26 mouse cellular contexts compared by ENCODE assay signal in genomic region chr11:85253006-85253405, GRCm38 (mm10). TPM values are rescaled to one million over a fixed set of nuclear protein-coding genes. Genes with fewer than 3 reads are reported as not detected.
DNase-seq lines count a peak whose midpoint lies in the region; ATAC-seq and TF ChIP-seq lines count a peak whose summit lies in the region.
"Had no signal": no experiment of that assay in that cellular context is flagged by ENCODE, and none has a peak within 500 bp of the region (broad histone marks: within the 10 kb centered on the region; RNA-seq: fewer than 3 reads in every experiment).

No protein-coding gene starts in this region.

- TF ChIP-seq POLR2A in testis, adult 2 months (IDR thresholded peaks at IDR 0.05; ENCODE audit: control insufficient read depth, low read depth, low read length): peak; percentile 32; the same call in 1 of the 2 replicates

- TF ChIP-seq CTCF in liver, postnatal 0 days (IDR thresholded peaks at IDR 0.05; ENCODE audit: low read depth): no peak
- TF ChIP-seq CTCF in testis, adult 2 months (IDR thresholded peaks at IDR 0.05; ENCODE audit: control insufficient read depth, insufficient read depth, insufficient replicate concordance, low read depth, low read length): no peak

- no peak overlapping the region for H3K9ac ChIP-seq in liver, embryonic 12.5 days
- H3K9ac ChIP-seq in liver, postnatal 0 days (replicated peaks): no peak overlapping the region
- H3K9ac ChIP-seq: embryonic facial prominence, embryonic 13.5 days; forebrain, embryonic 13.5 days; heart, embryonic 13.5 days; hindbrain, embryonic 14.5 days had no signal

- no peak overlapping the region for H3K4me2 ChIP-seq in liver, embryonic 12.5 days
- H3K4me2 ChIP-seq in liver, postnatal 0 days (ENCODE audit: low read depth, low read length): no peak overlapping the region
- H3K4me2 ChIP-seq: embryonic facial prominence, embryonic 13.5 days; forebrain, embryonic 13.5 days; heart, embryonic 13.5 days; hindbrain, embryonic 14.5 days had no signal

- 62% methylated on average over 5 of the region's 5 CpGs for whole genome bisulfite sequencing in liver, embryonic 12.5 days (ENCODE audit: insufficient replicate concordance)
- 71% methylated on average over 5 of the region's 5 CpGs for WGBS in liver, postnatal 0 days (ENCODE audit: insufficient replicate concordance)

- H3K27me3 ChIP-seq in liver, embryonic 12.5 days (replicated peaks): no peaks in the 10 kb centered on the region
- H3K27me3 ChIP-seq in liver, postnatal 0 days (ENCODE audit: insufficient read depth, low read length): no peaks in the 10 kb centered on the region
- H3K27me3 ChIP-seq in testis, adult 2 months (ENCODE audit: control insufficient read depth, insufficient read depth, low read length): no peaks in the 10 kb centered on the region
- H3K27me3 ChIP-seq: embryonic facial prominence, embryonic 13.5 days; forebrain, embryonic 13.5 days; heart, embryonic 13.5 days had no signal

- peaks cover 38% of the 10 kb centered on the region for H3K4me1 ChIP-seq in liver, embryonic 12.5 days
- peaks cover 15% of the 10 kb centered on the region for H3K4me1 ChIP-seq in liver, postnatal 0 days (ENCODE audit: insufficient read depth)
- H3K4me1 ChIP-seq in testis, adult 2 months (ENCODE audit: control insufficient read depth, insufficient read depth, low read length): no peaks in the 10 kb centered on the region; the same call in 1 of the 2 replicates
- H3K4me1 ChIP-seq: embryonic facial prominence, embryonic 13.5 days; forebrain, embryonic 13.5 days had no signal

- no peak for TF ChIP-seq EP300 in liver, postnatal 0 days (IDR thresholded peaks at IDR 0.05; ENCODE audit: low read depth)

- H3K36me3 ChIP-seq in liver, embryonic 12.5 days: no peaks in the 10 kb centered on the region
- no peaks in the 10 kb centered on the region for H3K36me3 ChIP-seq in liver, postnatal 0 days (replicated peaks; ENCODE audit: insufficient read depth, low read length)
- H3K36me3 ChIP-seq in testis, adult 2 months (ENCODE audit: control insufficient read depth, insufficient read depth, low read length): no peaks in the 10 kb centered on the region
- H3K36me3 ChIP-seq: embryonic facial prominence, embryonic 10.5 days; embryonic facial prominence, embryonic 13.5 days; heart, embryonic 10.5 days; heart, embryonic 13.5 days had no signal

- no peak for DNase-seq in liver, postnatal 0 days
- DNase-seq in brain, adult 2 months (ENCODE audit: low read depth, low spot score): peak; percentile 11
- no peak for DNase-seq in lung, postnatal 25 days (ENCODE audit: low spot score)
- DNase-seq in kidney, adult 8-10 months: no peak
- DNase-seq: adrenal gland, adult 2 months; adrenal gland, postnatal 14 days; cerebellum, adult 11-12 months; cerebellum, adult 8-10 months; cerebellum, postnatal 36 days; embryo, embryonic 11 days; gastrocnemius, postnatal 10 days; gastrocnemius, postnatal 36 days; heart, adult 2 months; heart, postnatal 14 days; heart, postnatal 4 days had no signal

- 0 out of 2 replicates have a peak overlapping the region, but pooled peaks have one; percentile 20 for H3K27ac ChIP-seq in liver, embryonic 12.5 days
- no peak overlapping the region for H3K27ac ChIP-seq in liver, postnatal 0 days (ENCODE audit: low read depth)
- peak overlapping the region; percentile 84 for H3K27ac ChIP-seq in testis, adult 2 months (ENCODE audit: control insufficient read depth, insufficient read depth, low read depth, low read length)
- H3K27ac ChIP-seq: embryonic facial prominence, embryonic 10.5 days; embryonic facial prominence, embryonic 13.5 days; forebrain, embryonic 13.5 days; heart, adult 2 months; heart, embryonic 10.5 days; heart, embryonic 13.5 days; hindbrain, embryonic 14.5 days had no signal

- H3K9me3 ChIP-seq in liver, embryonic 12.5 days (replicated peaks): no peaks in the 10 kb centered on the region
- no peaks in the 10 kb centered on the region for H3K9me3 ChIP-seq in liver, postnatal 0 days (ENCODE audit: low read length)
- H3K9me3 ChIP-seq: embryonic facial prominence, embryonic 10.5 days; embryonic facial prominence, embryonic 13.5 days; forebrain, embryonic 13.5 days; heart, embryonic 10.5 days; heart, embryonic 13.5 days had no signal

- no peak for ATAC-seq in liver, embryonic 12.5 days
- ATAC-seq in liver, postnatal 0 days: no peak
- ATAC-seq: CD4-positive, CD25-positive, alpha-beta regulatory T cell, adult 4 months; forebrain, embryonic 13.5 days; forebrain, embryonic 16.5 days had no signal

- H3K4me3 ChIP-seq in liver, embryonic 12.5 days: no peak overlapping the region
- no peak overlapping the region for H3K4me3 ChIP-seq in liver, postnatal 0 days (ENCODE audit: low read depth, low read length)
- H3K4me3 ChIP-seq in testis, adult 2 months (ENCODE audit: control insufficient read depth, low read depth, low read length): no peak overlapping the region
- H3K4me3 ChIP-seq: embryonic facial prominence, embryonic 10.5 days; embryonic facial prominence, embryonic 13.5 days; erythroblast, embryonic 14.5 days; forebrain, embryonic 13.5 days; heart, adult 2 months; heart, embryonic 10.5 days; heart, embryonic 13.5 days had no signal

RNA-seq across cellular contexts. Expression of gene Appbp2, which starts 18.1 kb away (rescaled TPM):
- polyA plus RNA-seq in liver, embryonic 12.5 days (2016; fragmentation: Nextera tagmentation; extraction: Ambion mirVana): 22.9 and 23.8 TPM in 2 replicates
- 9.3 and 9.9 TPM in 2 replicates for polyA plus RNA-seq in liver, postnatal 0 days (2015; fragmentation: Nextera tagmentation; extraction: Ambion mirVana)
- 11.1 and 13.4 TPM in 2 replicates for polyA plus RNA-seq in testis, adult 2 months (2012; rRNA removed)

RNA-seq across cellular contexts. Expression of gene Ppm1d, which starts 58.0 kb away (rescaled TPM):
- polyA plus RNA-seq in liver, embryonic 12.5 days (2016; fragmentation: Nextera tagmentation; extraction: Ambion mirVana): 25.9 and 26.1 TPM in 2 replicates
- polyA plus RNA-seq in liver, postnatal 0 days (2015; fragmentation: Nextera tagmentation; extraction: Ambion mirVana): 9.5 TPM in 2 replicates
- 106 TPM in 2 replicates for polyA plus RNA-seq in testis, adult 2 months (2012; rRNA removed)
